Mouse (Mus musculus) hindbrain, embryonic 14.5 days (tissue): Measurements from ENCODE around the gene Kcnj15. TPM values are rescaled to one million over a fixed set of nuclear protein-coding genes. Genes with fewer than 3 reads are reported as not detected.

ENCODE experiments used
- ATAC-seq: fragments of 200-750 bp; cut with Nextera tagmentation; 2 replicates; pipeline ENCODE4 v1.8.0; 2017; ENCODE audit warnings: moderate number of reproducible peaks, mild to moderate bottlenecking, moderate TSS enrichment, moderate library complexity; ENCODE audit not compliant: low FRiP score
- DNase-seq: peaks from one replicate; pipeline ENCODE4 v3.0.0-alpha.2; 2015; ENCODE audit warnings: low spot score
- H3K27ac ChIP-seq: fragments of 300-500 bp; sonication (generic); 2 replicates; pipeline ENCODE4 v1.5.1; 2014; ENCODE audit warnings: mild to moderate bottlenecking, moderate library complexity
- H3K27me3 ChIP-seq: fragments of 300-500 bp; sonication (generic); 2 replicates; pipeline ENCODE4 v1.6.1; 2014; ENCODE audit warnings: mild to moderate bottlenecking, low read length, mixed read lengths; ENCODE audit not compliant: control insufficient read depth, insufficient read depth
- H3K36me3 ChIP-seq: fragments of 300-500 bp; sonication (generic); replicated peaks from 2 replicates; pipeline ENCODE4 v1.6.1; 2014; ENCODE audit not compliant: control insufficient read depth, insufficient read depth
- H3K4me1 ChIP-seq: fragments of 300-500 bp; sonication (generic); replicated peaks from 2 replicates; pipeline ENCODE4 v1.6.1; 2014; ENCODE audit warnings: antibody characterized with exemption, low read length, mixed read lengths; ENCODE audit not compliant: control insufficient read depth, insufficient read depth
- H3K4me2 ChIP-seq: fragments of 300-500 bp; sonication (generic); replicated peaks from 2 replicates; pipeline ENCODE4 v1.6.1; 2014; ENCODE audit warnings: mild to moderate bottlenecking, moderate library complexity
- H3K4me3 ChIP-seq: fragments of 300-500 bp; sonication (generic); replicated peaks from 2 replicates; pipeline ENCODE4 v1.5.1; 2014; ENCODE audit warnings: mild to moderate bottlenecking, low read length
- H3K9ac ChIP-seq: fragments of 300-500 bp; sonication (generic); 2 replicates; pipeline ENCODE4 v1.6.1; 2014
- H3K9me3 ChIP-seq: fragments of 300-500 bp; sonication (generic); 2 replicates; pipeline ENCODE4 v1.6.1; 2016; ENCODE audit warnings: low read length; ENCODE audit not compliant: control insufficient read depth
- WGBS: fragments of 180-500 bp; shearing (Covaris S2); extraction: QIAGEN DNeasy Blood & Tissue Kit; methylation state at CpG from one replicate; pipeline ENCODE4 v1.1.7; 2014; 5-methylcytosine and 5-hydroxymethylcytosine counted together
- polyA plus RNA-seq: library from polyadenylated mRNA; unstranded; fragments of >200 nt; fragmentation: Nextera tagmentation; extraction: Ambion mirVana; gene quantifications from 2 replicates; pipeline ENCODE4 v1.2.1, GENCODE M21; 2014

Gene Kcnj15
- polyA plus RNA-seq, 1 experiment from 2014 or later, result 0.19 TPM

DNA sequence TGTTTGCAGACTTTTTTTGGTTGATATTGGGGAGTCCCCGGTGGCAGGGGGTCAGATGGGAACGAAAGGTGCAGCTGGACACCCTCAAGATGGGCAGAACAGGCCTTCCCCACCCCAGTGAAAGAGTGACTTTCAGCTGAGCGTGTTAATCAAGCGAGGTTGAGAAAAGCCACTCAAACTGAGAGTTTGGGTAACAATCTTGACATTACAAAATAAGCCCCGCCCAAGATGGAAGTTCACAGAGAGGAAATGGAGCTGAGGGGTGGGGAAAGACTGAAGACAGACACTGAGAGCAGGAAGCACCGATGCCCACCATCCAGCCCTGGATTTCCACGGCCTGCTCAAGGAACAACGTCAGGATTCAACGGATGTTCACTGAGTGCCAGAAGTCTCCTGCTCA is 91.2 kb downstream of the Kcnj15 start:
- Histone ChIP-seq H3K9ac (no peak overlapping the region), H3K36me3 (no peaks in the 10 kb centered on the region), H3K4me1 (no peaks in the 10 kb centered on the region), H3K4me3 (no peak overlapping the region), H3K9me3 (no peaks in the 10 kb centered on the region), H3K4me2 (no peak overlapping the region), H3K27me3 (no peaks in the 10 kb centered on the region), H3K27ac (no peak overlapping the region)
- DNase-seq, result no peak
- WGBS, result 88% methylated on average over 9 of the region's 9 CpGs
- no peak for ATAC-seq

DNA sequence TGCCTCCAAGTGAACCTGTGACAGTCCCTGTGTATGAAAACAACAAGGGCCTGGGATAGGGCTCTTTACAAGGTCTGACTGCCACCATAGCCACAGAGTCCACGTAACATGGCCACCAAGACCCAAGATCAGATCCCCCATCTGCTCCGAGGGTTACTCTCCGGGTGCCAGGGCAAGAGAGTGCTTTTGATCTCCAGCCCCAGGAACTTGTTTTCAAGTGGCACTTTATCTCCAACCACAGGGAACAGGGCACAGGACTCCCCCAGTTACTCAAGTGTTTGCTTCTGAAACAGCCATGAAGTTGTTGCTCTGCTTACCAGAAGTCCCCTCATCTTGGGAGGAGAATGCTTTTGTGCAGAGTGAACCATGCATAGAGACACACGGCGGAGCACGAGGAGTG is 92.0 kb downstream of the Kcnj15 start:
- Histone ChIP-seq H3K27me3 (no peaks in the 10 kb centered on the region), H3K9me3 (no peaks in the 10 kb centered on the region), H3K4me2 (no peak overlapping the region), H3K27ac (no peak overlapping the region), H3K9ac (no peak overlapping the region), H3K36me3 (no peaks in the 10 kb centered on the region), H3K4me3 (no peak overlapping the region), H3K4me1 (no peaks in the 10 kb centered on the region)
- DNase-seq (no peak), ATAC-seq (no peak)
- 88% methylated on average over 6 of the region's 6 CpGs for WGBS

DNA sequence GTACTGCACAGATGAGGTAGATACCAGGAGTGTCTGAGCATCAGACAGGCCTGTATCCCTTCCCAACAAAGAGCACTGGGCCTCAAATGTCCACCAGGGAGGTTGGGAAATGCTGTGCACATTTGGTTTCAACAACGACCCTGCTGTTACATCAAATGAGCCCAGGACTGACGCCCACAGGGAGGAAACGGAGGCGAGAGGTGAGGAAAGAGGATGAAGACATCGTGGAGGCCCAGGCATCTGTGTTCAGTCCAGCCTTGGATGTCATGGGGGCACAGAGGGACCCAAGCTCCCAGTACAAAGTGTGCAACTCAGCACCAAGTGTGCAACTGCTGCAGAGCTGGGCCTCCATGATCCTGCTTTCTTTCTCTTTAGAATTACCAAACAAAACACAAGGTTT is 92.4 kb downstream of the Kcnj15 start:
- Histone ChIP-seq H3K9ac (no peak overlapping the region), H3K27me3 (no peaks in the 10 kb centered on the region), H3K4me3 (no peak overlapping the region), H3K36me3 (no peaks in the 10 kb centered on the region), H3K4me2 (no peak overlapping the region), H3K9me3 (no peaks in the 10 kb centered on the region), H3K27ac (no peak overlapping the region), H3K4me1 (no peaks in the 10 kb centered on the region)
- ATAC-seq, result no peak
- 88% methylated on average over 5 of the region's 5 CpGs for WGBS
- DNase-seq, result no peak
